Mouse (Mus musculus): ENCODE results near the gene Clca2.
"Not testable (repeated sequence)": the region's sequence is repeated elsewhere in the genome, so short reads cannot be mapped to it uniquely, and the experiment has no call there.

Clca2 gene

GRCm38 (mm10) chr3:145083081-145083480, 16.2 kb downstream of the Clca2 start:
- no peak for DNase-seq

GRCm38 (mm10) chr3:145080904-145081303, 18.3 kb downstream of the Clca2 start:
- DNase-seq, result no peak

DNA sequence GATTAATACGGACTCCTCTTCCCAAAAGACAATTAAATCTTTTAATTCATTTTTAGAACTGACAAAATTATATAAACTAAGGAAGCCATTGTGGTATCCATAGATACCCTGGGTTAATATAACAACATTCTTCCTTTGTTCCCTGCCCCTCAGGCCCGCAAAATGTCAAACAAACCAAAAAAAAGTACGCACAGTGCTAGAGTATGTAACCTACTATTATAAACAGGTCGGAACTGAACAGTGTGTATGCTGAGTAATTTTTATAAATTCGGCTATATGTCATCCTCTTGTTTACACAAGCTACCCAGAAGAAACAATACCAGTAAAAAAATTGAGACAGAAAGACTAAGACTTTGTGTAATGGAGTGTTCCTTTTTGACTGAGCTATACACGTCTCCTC, 20.8 kb downstream of the Clca2 start:
- DNase-seq, result no peak

GRCm38 (mm10) chr3:145072339-145072738, 26.9 kb downstream of the Clca2 start:
- no peak for DNase-seq

DNA sequence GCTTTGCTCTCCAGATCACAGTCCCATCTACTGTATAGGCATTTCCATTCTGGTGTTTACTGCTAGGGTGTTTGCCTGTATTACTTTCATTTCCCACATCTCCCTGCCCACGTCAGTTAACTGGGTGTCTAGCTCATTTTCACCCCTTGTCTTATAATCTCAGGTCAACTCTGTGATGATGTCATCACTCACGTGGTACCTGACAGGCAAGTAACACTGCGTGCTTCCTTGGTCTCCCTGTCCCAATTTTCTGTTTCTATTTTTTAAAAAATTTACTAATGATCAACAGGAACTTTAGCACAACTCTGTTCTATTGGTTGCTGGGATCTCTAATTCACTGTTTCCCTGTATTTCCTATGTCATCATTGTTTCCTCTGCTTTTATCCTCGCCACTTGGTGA, 30.3 kb downstream of the Clca2 start:
- DNase-seq, result no peak

DNA sequence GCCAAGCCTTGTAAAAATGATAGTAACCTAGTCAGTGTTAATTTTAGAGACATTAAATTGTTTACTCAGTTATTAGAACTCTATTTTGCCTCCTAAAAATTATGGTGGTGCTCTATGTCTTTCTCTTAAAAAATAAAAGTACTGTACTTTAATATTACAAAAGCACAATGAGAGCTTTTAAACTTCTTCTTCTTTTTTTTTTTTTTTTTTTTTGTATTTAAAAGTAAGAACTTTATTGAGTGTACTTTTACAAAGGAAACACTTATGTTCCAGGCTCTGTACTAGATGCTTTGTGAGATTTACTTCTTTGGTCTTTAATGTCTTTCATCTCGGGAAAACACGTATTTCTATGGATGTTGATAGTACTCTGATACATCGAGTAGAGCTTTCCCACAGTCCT, 44.1 kb downstream of the Clca2 start:
- DNase-seq, result not testable (repeated sequence)

DNA sequence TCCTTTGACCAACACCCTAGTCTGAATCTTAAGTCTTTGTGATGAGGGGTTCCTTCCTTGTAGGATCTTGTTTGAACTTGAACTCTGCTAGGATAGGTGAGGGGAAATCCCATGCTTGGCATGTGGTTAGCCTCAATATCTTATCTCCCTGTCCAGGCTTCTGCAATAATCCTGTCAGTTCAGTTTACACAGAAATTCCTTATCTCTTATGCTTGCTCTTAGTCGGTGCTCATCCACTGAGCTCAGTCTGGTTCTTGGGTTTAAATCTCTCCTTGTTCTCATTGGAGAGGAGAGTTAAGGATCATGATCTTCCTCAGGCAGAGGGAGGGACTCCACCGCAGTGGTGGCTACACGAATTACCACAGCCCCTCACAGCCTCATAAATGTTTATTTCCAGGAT, 49.4 kb downstream of the Clca2 start:
- DNase-seq, result no peak

DNA sequence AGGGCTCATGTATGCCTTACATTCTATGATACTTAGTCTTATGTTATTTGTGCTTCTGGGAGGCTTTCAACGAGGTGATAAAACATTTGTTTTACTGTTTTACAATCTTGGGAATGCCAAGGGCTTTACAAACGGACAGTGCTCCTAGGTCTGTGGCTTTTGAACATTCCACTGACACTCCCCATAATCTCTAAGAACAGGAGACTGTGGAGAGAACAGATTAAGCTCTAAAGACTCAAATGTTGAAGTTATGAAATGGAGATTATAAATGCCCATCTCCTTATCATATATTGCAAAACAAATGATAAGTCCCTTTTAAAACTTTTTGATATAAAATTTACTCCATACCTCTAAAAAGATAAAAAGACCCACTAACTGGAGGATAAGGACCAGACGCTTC, 60.4 kb downstream of the Clca2 start:
- no peak for DNase-seq

GRCm38 (mm10) chr3:145032676-145033075, 66.6 kb downstream of the Clca2 start, which contains the start of gene Clca1:
Clca1 (minus strand) TSS chr3:145032776.
- no peak for DNase-seq

GRCm38 (mm10) chr3:145028036-145028435, 71.2 kb downstream of the Clca2 start:
- DNase-seq, result no peak

DNA sequence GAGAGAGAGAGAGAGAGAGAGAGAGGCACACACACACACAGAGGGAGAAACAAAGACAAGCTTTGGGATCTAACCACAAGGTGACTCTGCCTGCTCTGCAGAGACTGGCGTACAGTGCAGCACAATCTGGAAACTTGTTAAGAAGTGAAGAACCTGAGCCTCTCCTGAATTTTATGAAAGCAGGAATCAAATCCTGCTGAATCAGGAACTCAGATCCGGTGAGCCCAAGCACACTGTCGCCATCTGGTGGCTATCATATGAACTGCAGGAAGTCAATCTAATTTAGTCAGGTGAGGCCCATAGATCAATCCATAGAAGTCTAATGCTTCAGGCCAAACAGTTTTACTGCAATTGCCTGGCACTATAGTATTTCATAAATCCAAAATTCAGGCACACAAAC, 72.5 kb downstream of the Clca2 start:
- peak in 1 of 2 experiments; percentile 12 for DNase-seq

Data from thymus, postnatal 36 days (tissue).